Mouse (Mus musculus): ENCODE data around the gene Dnajb11.

- TF ChIP-seq GATA2 (IDR thresholded peaks at IDR 0.05; ENCODE audit: borderline replicate concordance, low read depth, low read length) (no peak), CTCF (IDR thresholded peaks at IDR 0.05; ENCODE audit: low read depth, low read length) (peak; percentile 10; the same call in 1 of the 2 replicates)
Observed at GRCm38 (mm10) chr16:22876218-22877043, 18.8 kb downstream of the Dnajb11 start.

Measured in G1E (cell line).